Mouse (Mus musculus) G1E (cell line): ENCODE measurements around the gene Ap2b1.

ENCODE experiments used
- CTCF ChIP-seq: IDR thresholded peaks from 2 replicates; pipeline ENCODE4 v1.5.1; 2012; ENCODE audit warnings: low read depth, low read length, inconsistent platforms, mixed read lengths
- GATA1 ChIP-seq: IDR thresholded peaks from 2 replicates; pipeline ENCODE4 v1.6.1; 2012; ENCODE audit warnings: borderline replicate concordance, low read length, inconsistent platforms, mixed read lengths
- POLR2AphosphoS5 ChIP-seq: IDR thresholded peaks from 2 replicates; pipeline ENCODE4 v1.6.1; 2012; ENCODE audit warnings: low read depth, low read length, inconsistent platforms; ENCODE audit not compliant: insufficient replicate concordance
- TAL1 ChIP-seq: conservative IDR thresholded peaks from 2 replicates; pipeline ENCODE4 v1.6.1; 2012; ENCODE audit warnings: low read depth, low read length, inconsistent platforms, mixed read lengths

- TF ChIP-seq CTCF = no peak
- TF ChIP-seq GATA1 = no peak
- no peak for TF ChIP-seq TAL1
- TF ChIP-seq POLR2AphosphoS5 = no peak
Observed at GRCm38 (mm10) chr11:83394802-83395439, 96.1 kb downstream of the Ap2b1 start.
